Mouse (Mus musculus) bone marrow macrophage, adult 2 months (primary cell): ENCODE data around the gene Hmgb1. TPM values are rescaled to one million over a fixed set of nuclear protein-coding genes. Genes with fewer than 3 reads are reported as not detected.

ENCODE experiments used
- H3K27ac ChIP-seq: 2 replicates; pipeline ENCODE4 v1.5.1; 2012; ENCODE audit warnings: low read depth, low read length; ENCODE audit not compliant: insufficient read depth
- H3K4me1 ChIP-seq: 2 replicates; pipeline ENCODE4 v1.6.1; 2012; ENCODE audit warnings: low read length; ENCODE audit not compliant: control insufficient read depth, insufficient read depth
- H3K4me3 ChIP-seq: 2 replicates; pipeline ENCODE4 v1.5.1; 2012; ENCODE audit warnings: mild to moderate bottlenecking, low read length, moderate library complexity; ENCODE audit not compliant: insufficient read depth
- CTCF ChIP-seq: IDR thresholded peaks from 2 replicates; pipeline ENCODE4 v1.5.1; 2012; ENCODE audit warnings: low read depth, mild to moderate bottlenecking, low read length, moderate library complexity
- POLR2A ChIP-seq: IDR thresholded peaks from 2 replicates; pipeline ENCODE4 v1.6.1; 2012; ENCODE audit warnings: mild to moderate bottlenecking, low read depth, low read length, borderline replicate concordance
- polyA plus RNA-seq: library from polyadenylated mRNA; stranded (reverse); fragments of >200 nt; gene quantifications from 2 replicates; pipeline ENCODE4 v1.2.4, GENCODE M21; 2012; ENCODE audit not compliant: missing spikeins, insufficient read depth, insufficient read length

The Hmgb1 gene
- polyA plus RNA-seq, 1 experiment: 89.1 TPM

- Histone ChIP-seq H3K4me3 (peak overlapping the region; percentile 58), H3K4me1 (peaks cover 9% of the 10 kb centered on the region), H3K27ac (peak overlapping the region; percentile 56)
- TF ChIP-seq POLR2A (no peak), CTCF (peak; percentile 74)
These were observed 177.7 kb downstream of the Hmgb1 start for GRCm38 (mm10) chr5:149006362-149007294.

- Histone ChIP-seq H3K27ac (no peak overlapping the region), H3K4me3 (peak overlapping the region; percentile 58)
- no peak for TF ChIP-seq POLR2A
- no peak for TF ChIP-seq CTCF
These were observed 178.5 kb downstream of the Hmgb1 start for GRCm38 (mm10) chr5:149005701-149006361.

GRCm38 (mm10) chr5:149005083-149005482 is 179.2 kb downstream of the Hmgb1 start:
- no peak for TF ChIP-seq POLR2A
- TF ChIP-seq CTCF: no peak
- Histone ChIP-seq H3K27ac (no peak overlapping the region), H3K4me3 (no peak overlapping the region), H3K4me1 (peaks cover 9% of the 10 kb centered on the region)

More at GRCm38 (mm10) chr5:149005701-149006361, 178.5 kb downstream of the Hmgb1 start:
- H3K4me1 ChIP-seq: peaks cover 9% of the 10 kb centered on the region

- Histone ChIP-seq H3K27ac (no peak overlapping the region), H3K4me1 (peaks cover 9% of the 10 kb centered on the region), H3K4me3 (no peak overlapping the region)
- no peak for TF ChIP-seq CTCF
- TF ChIP-seq POLR2A: no peak
These were observed 181.2 kb downstream of the Hmgb1 start for GRCm38 (mm10) chr5:149003137-149003536.

GRCm38 (mm10) chr5:149002803-149003115 is 181.5 kb downstream of the Hmgb1 start:
- H3K27ac ChIP-seq: no peak overlapping the region
- TF ChIP-seq POLR2A (no peak), CTCF (no peak)
- peaks cover 9% of the 10 kb centered on the region for H3K4me1 ChIP-seq
- H3K4me3 ChIP-seq: no peak overlapping the region

- no peak for TF ChIP-seq CTCF
- TF ChIP-seq POLR2A: no peak
- H3K27ac ChIP-seq: no peak overlapping the region
- H3K4me3 ChIP-seq: no peak overlapping the region
- H3K4me1 ChIP-seq: peaks cover 7% of the 10 kb centered on the region
These were observed 182.1 kb downstream of the Hmgb1 start for GRCm38 (mm10) chr5:149002034-149002802.

GRCm38 (mm10) chr5:148999802-149000201 is 184.5 kb downstream of the Hmgb1 start:
- TF ChIP-seq POLR2A (no peak), CTCF (no peak)
- Histone ChIP-seq H3K4me3 (no peak overlapping the region), H3K4me1 (no peaks in the 10 kb centered on the region), H3K27ac (no peak overlapping the region)

GRCm38 (mm10) chr5:148998512-148998911 is 185.8 kb downstream of the Hmgb1 start:
- Histone ChIP-seq H3K4me1 (no peaks in the 10 kb centered on the region), H3K4me3 (no peak overlapping the region), H3K27ac (no peak overlapping the region)
- no peak for TF ChIP-seq CTCF
- no peak for TF ChIP-seq POLR2A

GRCm38 (mm10) chr5:148996709-148997037 is 187.6 kb downstream of the Hmgb1 start:
- H3K27ac ChIP-seq: no peak overlapping the region
- no peaks in the 10 kb centered on the region for H3K4me1 ChIP-seq
- TF ChIP-seq POLR2A (no peak), CTCF (no peak)
- no peak overlapping the region for H3K4me3 ChIP-seq

Other genes starting within 250 kb of the Hmgb1 start
- gene Gm42791, start 189.3 kb downstream of the Hmgb1 start, polyA plus RNA-seq: 0.78 TPM in 1 of 2 replicates, not detected in the other
- gene Uspl1, start 139 bp downstream of the Hmgb1 start, polyA plus RNA-seq: 14.8 and 15.4 TPM in 2 replicates
- gene Alox5ap, start 80.3 kb upstream of the Hmgb1 start, polyA plus RNA-seq: 992 and 1,124 TPM in 2 replicates
- 0.19 and 0.57 TPM in 2 replicates for gene Medag, start 227.3 kb upstream of the Hmgb1 start, polyA plus RNA-seq